Mouse (Mus musculus) limb, embryonic 12.5 days (tissue): Measurements from ENCODE around the gene Scmh1. TPM values are rescaled to one million over a fixed set of nuclear protein-coding genes. Genes with fewer than 3 reads are reported as not detected.
"Not testable (repeated sequence)": the region's sequence is repeated elsewhere in the genome, so short reads cannot be mapped to it uniquely, and the experiment has no call there.

Experiments
- ATAC-seq: fragments of 200-750 bp; cut with Nextera tagmentation; 2 replicates; pipeline ENCODE4 v1.8.0; 2017; ENCODE audit warnings: low read depth, moderate TSS enrichment; ENCODE audit not compliant: insufficient number of reproducible peaks, insufficient read depth, low FRiP score, low TSS enrichment
- H3K27ac ChIP-seq: fragments of 300-500 bp; sonication (generic); 2 replicates; pipeline ENCODE4 v1.5.1; 2016; ENCODE audit warnings: mild to moderate bottlenecking, moderate library complexity
- H3K27me3 ChIP-seq: fragments of 300-500 bp; sonication (generic); 2 replicates; pipeline ENCODE4 v1.6.1; 2016; ENCODE audit warnings: mild to moderate bottlenecking, moderate library complexity
- H3K36me3 ChIP-seq: fragments of 300-500 bp; sonication (generic); 2 replicates; pipeline ENCODE4 v1.6.1; 2016; ENCODE audit warnings: mild to moderate bottlenecking, moderate library complexity
- H3K4me1 ChIP-seq: fragments of 300-500 bp; sonication (generic); replicated peaks from 2 replicates; pipeline ENCODE4 v1.6.1; 2016
- H3K4me2 ChIP-seq: fragments of 300-500 bp; sonication (generic); 2 replicates; pipeline ENCODE4 v1.6.1; 2016; ENCODE audit warnings: mild to moderate bottlenecking, moderate library complexity
- H3K4me3 ChIP-seq: fragments of 300-500 bp; sonication (generic); replicated peaks from 2 replicates; pipeline ENCODE4 v1.5.1; 2016; ENCODE audit warnings: mild to moderate bottlenecking
- H3K9ac ChIP-seq: fragments of 300-500 bp; sonication (generic); replicated peaks from 2 replicates; pipeline ENCODE4 v1.6.1; 2016; ENCODE audit warnings: mild to moderate bottlenecking, moderate library complexity
- H3K9me3 ChIP-seq: fragments of 300-500 bp; sonication (generic); 2 replicates; pipeline ENCODE4 v1.6.1; 2016; ENCODE audit warnings: mild to moderate bottlenecking, moderate library complexity
- WGBS: fragments of 180-500 bp; shearing (Covaris S2); methylation state at CpG from one replicate; pipeline ENCODE4 v1.1.7; 2016; 5-methylcytosine and 5-hydroxymethylcytosine counted together
- polyA plus RNA-seq: library from polyadenylated mRNA; unstranded; fragments of >200 nt; fragmentation: Nextera tagmentation; extraction: Ambion mirVana; gene quantifications from 2 replicates; pipeline ENCODE4 v1.2.1, GENCODE M21; 2016

The Scmh1 gene
- polyA plus RNA-seq, 1 experiment from 2014 or later = 42.7 TPM

GRCm38 (mm10) chr4:120385496-120385895 lies 19.6 kb upstream of the Scmh1 start:
- 84% methylated on average over 2 of the region's 2 CpGs for WGBS
- no peak for ATAC-seq

GRCm38 (mm10) chr4:120387496-120387895 lies 17.6 kb upstream of the Scmh1 start:
- H3K9me3 ChIP-seq = no peaks in the 10 kb centered on the region
- no peak overlapping the region for H3K9ac ChIP-seq
- WGBS = 40% methylated on average over 4 of the region's 4 CpGs
- no peak overlapping the region for H3K4me2 ChIP-seq
- peaks cover 9% of the 10 kb centered on the region; the same call in 1 of the 2 replicates for H3K4me1 ChIP-seq
- ATAC-seq = no peak
- no peak overlapping the region for H3K4me3 ChIP-seq
- no peak overlapping the region for H3K27ac ChIP-seq
- no peaks in the 10 kb centered on the region for H3K27me3 ChIP-seq
- no peaks in the 10 kb centered on the region for H3K36me3 ChIP-seq

More at GRCm38 (mm10) chr4:120385496-120385895, 19.6 kb upstream of the Scmh1 start:
- Histone ChIP-seq H3K27me3 (no peaks in the 10 kb centered on the region), H3K4me3 (no peak overlapping the region), H3K4me2 (no peak overlapping the region), H3K36me3 (no peaks in the 10 kb centered on the region), H3K4me1 (peaks cover 8% of the 10 kb centered on the region), H3K27ac (no peak overlapping the region), H3K9me3 (no peaks in the 10 kb centered on the region), H3K9ac (no peak overlapping the region)

- peaks cover 14% of the 10 kb centered on the region for H3K4me1 ChIP-seq
- H3K4me2 ChIP-seq = no peak overlapping the region
- H3K9ac ChIP-seq = no peak overlapping the region
- no peaks in the 10 kb centered on the region for H3K27me3 ChIP-seq
- no peaks in the 10 kb centered on the region for H3K9me3 ChIP-seq
- H3K4me3 ChIP-seq = no peak overlapping the region
- WGBS = 70% methylated on average over 2 of the region's 2 CpGs
- no peaks in the 10 kb centered on the region for H3K36me3 ChIP-seq
- no peak overlapping the region for H3K27ac ChIP-seq
- ATAC-seq = no peak
Observed at GRCm38 (mm10) chr4:120387968-120388367, 17.1 kb upstream of the Scmh1 start.

GRCm38 (mm10) chr4:120388998-120389542 lies 16.0 kb upstream of the Scmh1 start:
- no peak overlapping the region for H3K4me2 ChIP-seq
- no peak overlapping the region for H3K4me3 ChIP-seq
- no peaks in the 10 kb centered on the region for H3K36me3 ChIP-seq
- H3K27me3 ChIP-seq = no peaks in the 10 kb centered on the region
- no peak overlapping the region for H3K9ac ChIP-seq
- no peak overlapping the region for H3K27ac ChIP-seq
- H3K9me3 ChIP-seq = no peaks in the 10 kb centered on the region
- peaks cover 25% of the 10 kb centered on the region for H3K4me1 ChIP-seq
- WGBS = 61% methylated on average over 3 of the region's 3 CpGs
- no peak for ATAC-seq

DNA sequence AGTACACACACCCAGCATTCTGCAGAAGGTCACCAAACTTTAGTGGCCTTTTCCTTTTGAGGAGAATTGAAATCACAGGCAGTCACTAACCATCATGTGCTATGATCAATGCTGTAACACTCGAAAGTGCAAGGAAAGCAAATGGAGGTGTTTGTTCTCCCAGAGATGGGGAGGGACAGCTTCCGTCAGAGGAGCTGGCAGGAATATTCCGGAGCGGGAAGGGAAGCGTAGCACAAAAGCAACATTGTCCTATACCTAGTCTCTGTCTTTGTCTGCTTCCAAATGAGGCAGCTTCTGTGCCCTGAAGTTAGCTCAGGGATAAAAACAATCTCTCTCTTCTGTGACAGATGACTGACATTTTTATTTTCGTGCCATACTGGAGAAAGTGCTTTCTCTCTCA lies 15.5 kb upstream of the Scmh1 start:
- H3K27me3 ChIP-seq = no peaks in the 10 kb centered on the region
- 87% methylated on average over 6 of the region's 6 CpGs for WGBS
- no peak overlapping the region for H3K9ac ChIP-seq
- ATAC-seq = no peak
- H3K4me3 ChIP-seq = no peak overlapping the region
- no peaks in the 10 kb centered on the region for H3K9me3 ChIP-seq
- H3K27ac ChIP-seq = no peak overlapping the region
- H3K4me1 ChIP-seq = peaks cover 26% of the 10 kb centered on the region
- H3K36me3 ChIP-seq = no peaks in the 10 kb centered on the region
- no peak overlapping the region for H3K4me2 ChIP-seq

DNA sequence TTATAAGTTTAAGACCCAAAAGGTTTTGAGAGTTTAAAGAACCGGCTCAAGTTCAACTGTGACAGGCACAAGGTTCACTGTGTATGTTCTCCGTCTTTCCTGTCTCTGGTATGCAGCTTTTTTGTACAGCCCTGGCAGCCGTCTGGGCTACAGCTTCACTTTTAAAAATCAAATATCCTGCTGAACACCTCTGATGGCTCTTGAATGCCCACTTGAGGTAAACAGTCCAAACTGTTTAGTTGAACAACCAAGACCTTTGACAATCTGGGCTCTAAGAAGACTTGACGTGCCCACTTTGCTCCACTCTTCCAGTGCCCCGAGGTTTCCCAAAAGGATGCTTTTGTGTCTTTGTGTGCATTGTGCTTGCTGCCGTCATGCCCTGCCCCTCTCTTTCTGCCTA lies 13.5 kb upstream of the Scmh1 start:
- Histone ChIP-seq H3K36me3 (no peaks in the 10 kb centered on the region), H3K4me2 (no peak overlapping the region), H3K4me1 (peaks cover 26% of the 10 kb centered on the region), H3K9ac (no peak overlapping the region), H3K4me3 (no peak overlapping the region), H3K27ac (no peak overlapping the region), H3K27me3 (0 out of 2 replicates have a peak, but pooled peaks cover under 1% of the 10 kb centered on the region), H3K9me3 (no peaks in the 10 kb centered on the region)
- no peak for ATAC-seq
- 80% methylated on average over 6 of the region's 6 CpGs for WGBS

DNA sequence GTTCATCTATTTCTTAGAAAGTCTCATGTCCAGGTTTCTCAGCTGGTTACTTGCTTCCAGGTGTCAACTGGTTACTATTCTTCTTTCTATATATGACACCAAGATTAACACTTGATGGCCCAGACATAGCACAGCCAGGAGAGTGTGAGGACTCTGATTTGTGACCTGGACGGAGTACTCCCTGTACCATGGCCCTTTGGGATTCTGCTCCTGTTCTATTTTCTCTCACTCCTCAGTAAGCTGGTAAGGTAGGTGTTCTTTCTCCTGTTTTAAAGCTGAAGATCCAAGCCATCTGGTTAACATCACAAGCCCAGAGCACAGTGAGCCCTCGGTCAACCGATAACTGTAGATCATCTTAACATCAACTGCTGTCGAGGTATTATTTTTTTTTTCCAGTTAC lies 12.7 kb upstream of the Scmh1 start:
- Histone ChIP-seq H3K9ac (no peak overlapping the region), H3K4me3 (no peak overlapping the region), H3K36me3 (no peaks in the 10 kb centered on the region), H3K4me2 (no peak overlapping the region), H3K4me1 (peaks cover 20% of the 10 kb centered on the region), H3K27ac (peak overlapping the region; percentile 45; the same call in 1 of the 2 replicates), H3K9me3 (no peaks in the 10 kb centered on the region), H3K27me3 (0 out of 2 replicates have a peak, but pooled peaks cover 4% of the 10 kb centered on the region)
- ATAC-seq = no peak
- WGBS = 41% methylated on average over 4 of the region's 4 CpGs

- Histone ChIP-seq H3K4me1 (peaks cover 20% of the 10 kb centered on the region), H3K4me3 (no peak overlapping the region), H3K9me3 (no peaks in the 10 kb centered on the region), H3K4me2 (peak overlapping the region; percentile 7; the same call in 1 of the 2 replicates), H3K27me3 (0 out of 2 replicates have a peak, but pooled peaks cover 4% of the 10 kb centered on the region), H3K27ac (peak overlapping the region; percentile 45; the same call in 1 of the 2 replicates), H3K36me3 (no peaks in the 10 kb centered on the region), H3K9ac (no peak overlapping the region)
- 16% methylated on average over 3 of the region's 3 CpGs for WGBS
- ATAC-seq = 0 out of 2 replicates have a peak, but pooled peaks have one; percentile 31
Observed at GRCm38 (mm10) chr4:120392748-120393147, 12.3 kb upstream of the Scmh1 start.

- Histone ChIP-seq H3K4me1 (peaks cover 23% of the 10 kb centered on the region), H3K9me3 (no peaks in the 10 kb centered on the region), H3K27ac (no peak overlapping the region), H3K9ac (no peak overlapping the region), H3K36me3 (no peaks in the 10 kb centered on the region), H3K4me2 (no peak overlapping the region), H3K27me3 (peaks cover 10% of the 10 kb centered on the region; the same call in 1 of the 2 replicates), H3K4me3 (no peak overlapping the region)
- WGBS = 29% methylated on average over 3 of the region's 3 CpGs
- ATAC-seq = no peak
Observed at GRCm38 (mm10) chr4:120400251-120400650, 4.8 kb upstream of the Scmh1 start.

DNA sequence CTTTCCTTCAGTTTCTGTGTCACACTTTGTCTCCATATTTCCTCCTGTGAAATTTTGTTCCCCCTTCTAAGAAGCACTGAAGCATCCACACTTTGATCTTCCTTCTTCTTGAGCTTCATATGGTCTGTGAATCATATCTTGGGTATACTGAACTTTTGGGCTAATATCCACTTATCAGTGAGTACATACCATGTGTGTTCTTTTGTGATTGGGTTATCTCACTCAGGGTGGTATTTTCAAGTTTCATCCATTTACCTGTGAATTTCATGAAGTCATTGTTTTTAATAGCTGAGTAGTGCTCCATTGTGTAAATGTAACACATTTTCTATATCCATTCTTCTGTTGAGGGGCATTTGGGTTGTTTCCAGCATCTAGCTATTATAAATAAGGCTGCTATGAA lies 3.0 kb upstream of the Scmh1 start:
- not testable (repeated sequence) for H3K9ac ChIP-seq, ATAC-seq, H3K9me3 ChIP-seq, H3K27me3 ChIP-seq, H3K36me3 ChIP-seq, H3K27ac ChIP-seq, H3K4me3 ChIP-seq, H3K4me2 ChIP-seq
- H3K4me1 ChIP-seq = peaks cover 37% of the 10 kb centered on the region

DNA sequence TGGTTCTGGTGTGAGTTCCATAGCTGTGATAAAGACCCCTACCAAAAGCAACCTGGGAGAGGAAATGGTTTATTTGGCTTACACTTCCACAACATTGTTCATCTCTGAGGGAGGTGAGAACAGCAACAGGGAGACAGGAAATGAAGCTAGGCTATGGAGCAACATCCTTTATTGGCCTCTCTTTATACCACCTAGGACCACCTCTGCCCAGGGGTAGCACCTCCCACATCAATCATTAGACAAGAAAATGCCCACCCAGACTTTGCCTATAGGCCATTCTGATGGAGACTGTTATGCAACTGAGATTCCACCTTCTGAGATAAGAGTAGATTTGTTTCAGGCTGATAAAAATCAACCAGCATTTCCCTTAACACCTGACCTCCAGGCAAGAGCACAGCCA lies 834 bp upstream of the Scmh1 start:
- Histone ChIP-seq H3K9me3 (no peaks in the 10 kb centered on the region), H3K4me2 (peak overlapping the region; percentile 49; the same call in 1 of the 2 replicates), H3K9ac (no peak overlapping the region), H3K4me1 (peaks cover 39% of the 10 kb centered on the region), H3K27ac (no peak overlapping the region), H3K4me3 (no peak overlapping the region; the same call in 1 of the 2 replicates), H3K27me3 (peaks cover 6% of the 10 kb centered on the region; the same call in 1 of the 2 replicates), H3K36me3 (no peaks in the 10 kb centered on the region)
- ATAC-seq = no peak

DNA sequence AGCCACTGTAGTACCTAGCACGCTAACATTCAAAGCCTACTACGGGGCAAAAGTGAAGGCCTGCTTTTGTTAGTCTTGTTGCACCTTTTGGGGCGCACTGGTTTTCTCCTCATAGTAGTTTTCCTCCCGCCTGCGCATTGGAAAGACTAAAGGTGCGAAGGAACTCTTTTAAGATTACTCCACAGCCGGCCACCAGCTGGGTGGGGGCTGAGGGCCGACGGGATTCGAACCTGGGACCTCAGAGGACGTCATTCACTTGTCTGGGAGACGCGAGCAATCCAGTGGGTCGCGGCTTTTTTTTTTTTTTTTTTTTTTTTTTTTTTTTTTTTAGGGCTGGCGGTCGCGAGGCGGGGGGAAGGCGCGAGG lies 320 bp upstream of the Scmh1 start:
- Histone ChIP-seq H3K36me3 (no peaks in the 10 kb centered on the region), H3K27ac (no peak overlapping the region), H3K9me3 (no peaks in the 10 kb centered on the region), H3K27me3 (peaks cover 6% of the 10 kb centered on the region; the same call in 1 of the 2 replicates), H3K4me1 (peaks cover 39% of the 10 kb centered on the region), H3K4me3 (peak overlapping the region; percentile 96), H3K4me2 (peak overlapping the region; percentile 49), H3K9ac (peak overlapping the region; percentile 34; the same call in 1 of the 2 replicates)
- ATAC-seq = no peak
- WGBS = 7% methylated on average over 20 of the region's 21 CpGs
